8 mouse cellular contexts compared by ENCODE assay signal in the genomic region with DNA sequence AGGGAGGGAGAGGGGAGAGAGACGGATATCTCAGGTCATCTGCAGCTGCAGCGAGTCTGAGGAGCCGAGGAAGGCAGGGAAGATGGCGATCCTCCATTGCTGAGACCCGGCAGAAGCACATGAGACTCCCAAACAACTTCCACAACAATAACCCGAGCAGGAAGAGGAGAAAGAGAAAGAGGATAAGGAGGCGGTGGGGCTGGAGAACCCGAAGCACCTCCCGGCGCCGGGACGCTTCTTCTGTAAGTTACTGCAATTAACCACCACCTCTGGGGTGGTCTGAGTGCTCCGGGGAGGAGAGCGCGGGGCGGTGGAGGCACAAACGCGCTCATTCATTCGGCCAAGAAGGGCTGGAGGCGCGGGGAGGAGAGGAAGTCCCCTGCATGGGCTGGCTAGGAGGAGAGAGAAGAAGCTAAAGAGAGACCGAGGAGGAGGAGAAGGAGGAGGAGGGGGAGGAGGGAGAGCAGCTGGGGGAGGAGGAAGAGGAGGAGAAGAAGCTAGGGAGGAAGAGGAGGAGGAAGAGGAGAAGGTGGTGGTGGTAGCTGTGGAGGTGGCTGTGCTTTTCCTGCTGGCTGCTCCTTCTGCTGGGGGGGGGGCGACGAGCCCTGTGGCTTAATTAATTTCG. TPM values are rescaled to one million over a fixed set of nuclear protein-coding genes. Genes with fewer than 3 reads are reported as not detected.
DNase-seq lines count a peak whose midpoint lies in the region; ATAC-seq lines count a peak whose summit lies in the region.

No protein-coding gene starts in this region.

- ATAC-seq in erythroblast, adult 5-6 weeks (replicated peaks; ENCODE audit: low FRiP score, poor library complexity, severe bottlenecking), result no peak
- peak; percentile 44 for ATAC-seq in intestine, embryonic 16.5 days
- ATAC-seq in limb, embryonic 12.5 days (ENCODE audit: insufficient number of reproducible peaks, insufficient read depth, low FRiP score, low TSS enrichment, low read depth), result 0 out of 2 replicates have a peak, but pooled peaks have one; percentile 19
- ATAC-seq in midbrain, embryonic 16.5 days, result peak; percentile 47

- no peaks in the 10 kb centered on the region for H3K4me1 ChIP-seq in erythroblast, embryonic 14.5 days (ENCODE audit: control insufficient read depth)
- H3K4me1 ChIP-seq in intestine, embryonic 16.5 days (ENCODE audit: control insufficient read depth, insufficient read depth, low read length), result peaks cover 22% of the 10 kb centered on the region
- H3K4me1 ChIP-seq in limb, embryonic 12.5 days (replicated peaks), result peaks cover 21% of the 10 kb centered on the region; the same call in 1 of the 2 replicates
- peaks cover 24% of the 10 kb centered on the region for H3K4me1 ChIP-seq in midbrain, embryonic 16.5 days (ENCODE audit: control insufficient read depth, insufficient read depth, low read length)

- H3K27me3 ChIP-seq in erythroblast, embryonic 14.5 days (ENCODE audit: control insufficient read depth), result peaks cover 59% of the 10 kb centered on the region
- no peaks in the 10 kb centered on the region for H3K27me3 ChIP-seq in intestine, embryonic 16.5 days (replicated peaks; ENCODE audit: control insufficient read depth, insufficient read depth, low read length)
- no peaks in the 10 kb centered on the region for H3K27me3 ChIP-seq in limb, embryonic 12.5 days
- no peaks in the 10 kb centered on the region for H3K27me3 ChIP-seq in midbrain, embryonic 16.5 days (ENCODE audit: control insufficient read depth, insufficient read depth, low read depth, low read length)

- H3K4me3 ChIP-seq in erythroblast, embryonic 14.5 days (replicated peaks), result peak overlapping the region; percentile 20
- peak overlapping the region; percentile 78 for H3K4me3 ChIP-seq in intestine, embryonic 16.5 days (ENCODE audit: low read length)
- peak overlapping the region; percentile 67 for H3K4me3 ChIP-seq in limb, embryonic 12.5 days (replicated peaks)
- H3K4me3 ChIP-seq in midbrain, embryonic 16.5 days (ENCODE audit: low read depth, low read length), result peak overlapping the region; percentile 86

- peak overlapping the region; percentile 95 for H3K27ac ChIP-seq in intestine, embryonic 16.5 days (ENCODE audit: low read length)
- peak overlapping the region; percentile 97 for H3K27ac ChIP-seq in limb, embryonic 12.5 days
- peak overlapping the region; percentile 99 for H3K27ac ChIP-seq in midbrain, embryonic 16.5 days (ENCODE audit: low read length)

- no peaks in the 10 kb centered on the region for H3K9me3 ChIP-seq in erythroblast, embryonic 14.5 days (ENCODE audit: control insufficient read depth, low read length)
- H3K9me3 ChIP-seq in intestine, embryonic 16.5 days (ENCODE audit: control insufficient read depth, low read length), result no peaks in the 10 kb centered on the region
- no peaks in the 10 kb centered on the region for H3K9me3 ChIP-seq in limb, embryonic 12.5 days
- no peaks in the 10 kb centered on the region for H3K9me3 ChIP-seq in midbrain, embryonic 16.5 days (replicated peaks; ENCODE audit: control insufficient read depth, low read length, poor library complexity, severe bottlenecking)

- WGBS in intestine, embryonic 16.5 days, result under 1% methylated on average over 25 of the region's 25 CpGs
- 1% methylated on average over 24 of the region's 25 CpGs for whole genome bisulfite sequencing in limb, embryonic 12.5 days
- 2% methylated on average over 23 of the region's 25 CpGs for WGBS in midbrain, embryonic 16.5 days

- H3K36me3 ChIP-seq in erythroblast, embryonic 14.5 days (ENCODE audit: control insufficient read depth), result no peaks in the 10 kb centered on the region
- no peaks in the 10 kb centered on the region for H3K36me3 ChIP-seq in intestine, embryonic 16.5 days (ENCODE audit: control insufficient read depth, insufficient read depth, low read length)
- no peaks in the 10 kb centered on the region for H3K36me3 ChIP-seq in limb, embryonic 12.5 days
- H3K36me3 ChIP-seq in midbrain, embryonic 16.5 days (ENCODE audit: control insufficient read depth, insufficient read depth, low read length), result no peaks in the 10 kb centered on the region

- H3K9ac ChIP-seq in intestine, embryonic 16.5 days (ENCODE audit: low read depth, low read length), result peak overlapping the region; percentile 82
- peak overlapping the region; percentile 92 for H3K9ac ChIP-seq in limb, embryonic 12.5 days (replicated peaks)
- peak overlapping the region; percentile 96 for H3K9ac ChIP-seq in midbrain, embryonic 16.5 days (ENCODE audit: low read depth, low read length)

- H3K4me2 ChIP-seq in intestine, embryonic 16.5 days (ENCODE audit: low read depth, low read length), result peak overlapping the region; percentile 82
- peak overlapping the region; percentile 78 for H3K4me2 ChIP-seq in limb, embryonic 12.5 days
- peak overlapping the region; percentile 80 for H3K4me2 ChIP-seq in midbrain, embryonic 16.5 days (ENCODE audit: low read length)

- DNase-seq in cerebellum, adult 9-10 months, result peak; percentile 38
- DNase-seq in frontal cortex, postnatal 25 days (ENCODE audit: low spot score in 2 of 2), result peak; percentile 30 to 42
- peak; percentile 70 for DNase-seq in yolk sac, embryonic 10.5 days (ENCODE audit: low spot score)

RNA-seq across cellular contexts. Expression of a gene that starts 3.3 kb away (rescaled TPM):
- polyA plus RNA-seq in erythroblast, embryonic 14.5 days (2012), result not detected in 2 replicates
- total RNA-seq in erythroblast, adult 5-6 weeks (2015; ENCODE audit: low replicate concordance), result 0.84 and 0.96 TPM in 2 replicates
- not detected in 2 replicates for total RNA-seq in erythroblast, adult 5-6 weeks (2017; ENCODE audit: low replicate concordance)
- 2.2 and 2.4 TPM in 2 replicates for polyA plus RNA-seq in intestine, embryonic 16.5 days (2015; fragmentation: Nextera tagmentation; extraction: Ambion mirVana)
- polyA plus RNA-seq in limb, embryonic 12.5 days (2016; fragmentation: Nextera tagmentation; extraction: Ambion mirVana), result 7.0 and 8.4 TPM in 2 replicates
- polyA plus RNA-seq in midbrain, embryonic 16.5 days (2015; fragmentation: Nextera tagmentation; extraction: Ambion mirVana), result 9.9 and 15.5 TPM in 2 replicates

Comparison
In these comparisons a context has a peak if more than half of its experiments do, and no peak if none do; other contexts are left out.
1. H3K4me3 ChIP-seq: peak in every context shown above with its lines; median percentile 86 in midbrain, embryonic 16.5 days; 78 in intestine, embryonic 16.5 days; 67 in limb, embryonic 12.5 days; 20 in erythroblast, embryonic 14.5 days.